Mouse (Mus musculus) cerebellum, postnatal 4 days (tissue): Measurements from ENCODE around the gene Kif3a.
A peak's percentile ranks its signal among the peaks of the same experiment; 100 is the strongest.
"Not testable (repeated sequence)": the region's sequence is repeated elsewhere in the genome, so short reads cannot be mapped to it uniquely, and the experiment has no call there.

Experiments
- DNase-seq, 2 experiments: peaks; one replicate each; pipeline ENCODE4 v3.0.0; 2022; ENCODE audit warnings: low spot score in 2 of 2, mixed read lengths in 1 of 2

Kif3a gene

GRCm38 (mm10) chr11:53543021-53543420 lies 24.2 kb upstream of the Kif3a start:
- no peak for DNase-seq

DNA sequence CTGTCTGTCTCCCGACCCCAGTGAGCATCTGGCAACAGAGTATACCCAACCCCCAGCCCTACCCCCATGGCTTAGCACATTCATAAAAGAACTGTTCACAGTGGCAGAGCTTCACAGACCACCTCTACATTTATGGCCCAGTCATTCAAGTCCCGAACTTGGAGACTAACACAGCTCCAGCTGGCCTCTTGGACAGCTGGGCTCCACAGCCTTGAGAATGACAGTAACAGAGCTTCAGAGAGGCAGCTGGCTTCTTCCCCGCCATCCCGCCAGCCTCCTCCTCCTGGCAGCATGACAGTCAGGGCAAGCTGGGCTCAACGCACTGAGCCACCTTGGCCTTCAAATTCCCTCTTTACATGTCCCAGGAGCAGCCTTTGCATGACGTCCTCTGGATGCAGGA lies 20.9 kb upstream of the Kif3a start:
- DNase-seq = peak in 1 of 2 experiments; percentile 51

DNA sequence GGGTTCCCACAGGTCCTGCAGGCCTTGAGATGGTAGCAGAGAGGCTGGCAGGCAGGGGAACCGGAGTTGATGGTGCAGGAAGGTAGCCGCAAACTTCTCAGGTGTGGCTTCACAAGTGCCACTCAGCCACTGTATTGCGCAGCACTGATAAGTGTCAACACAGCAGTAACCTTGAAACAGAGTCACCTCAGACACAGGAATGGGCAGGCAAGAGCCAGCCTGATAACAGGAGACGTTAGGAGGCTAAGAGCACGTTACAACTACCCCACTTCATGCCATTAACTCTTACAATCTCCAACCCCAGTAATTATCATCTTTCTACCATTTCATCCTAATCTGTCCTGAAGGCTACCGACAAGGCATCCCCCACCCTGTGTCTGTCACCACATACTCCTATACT lies 19.6 kb upstream of the Kif3a start:
- DNase-seq = no peak

GRCm38 (mm10) chr11:53548036-53548605 lies 19.1 kb upstream of the Kif3a start:
- no peak for DNase-seq

DNA sequence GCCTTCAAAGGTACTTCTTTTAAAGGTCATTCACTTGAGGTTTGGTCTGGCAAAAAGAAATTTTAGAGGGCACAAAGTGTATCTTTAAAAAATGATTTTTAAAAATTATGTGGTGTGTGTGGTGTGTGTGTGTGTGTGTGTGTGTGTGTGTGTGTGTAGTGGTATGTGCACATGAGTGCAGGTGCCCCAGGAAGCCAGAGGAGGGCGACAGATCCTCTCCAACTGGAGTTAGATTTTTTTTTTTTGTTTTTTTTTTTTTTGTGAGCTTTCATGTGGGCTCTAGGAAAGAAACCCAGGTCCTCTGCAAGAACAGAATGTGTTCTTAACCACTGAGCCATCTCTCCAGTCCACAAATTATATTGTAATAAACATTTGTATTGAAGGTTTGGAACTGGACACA lies 16.5 kb upstream of the Kif3a start:
- no peak for DNase-seq

DNA sequence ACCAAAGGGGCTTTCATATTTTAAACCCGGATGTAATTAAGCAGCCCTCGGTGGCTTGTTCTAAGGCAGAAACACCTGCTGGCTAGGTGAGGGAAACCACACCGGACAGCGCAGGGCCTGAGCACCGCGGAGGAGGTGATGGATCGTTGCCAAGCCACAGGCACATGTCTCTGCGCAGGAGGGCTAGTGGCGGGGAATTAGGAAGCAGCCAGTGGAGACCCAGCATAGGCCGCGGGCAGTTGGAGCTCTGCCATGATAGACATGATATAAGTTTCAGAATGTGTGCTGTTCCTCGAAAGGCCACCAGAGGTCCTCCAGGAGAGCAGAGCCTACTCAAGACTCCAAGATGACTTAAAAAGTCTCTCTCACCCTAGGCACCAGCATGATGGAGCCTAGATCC lies 15.4 kb upstream of the Kif3a start:
- peak in 1 of 2 experiments; percentile 61 for DNase-seq

DNA sequence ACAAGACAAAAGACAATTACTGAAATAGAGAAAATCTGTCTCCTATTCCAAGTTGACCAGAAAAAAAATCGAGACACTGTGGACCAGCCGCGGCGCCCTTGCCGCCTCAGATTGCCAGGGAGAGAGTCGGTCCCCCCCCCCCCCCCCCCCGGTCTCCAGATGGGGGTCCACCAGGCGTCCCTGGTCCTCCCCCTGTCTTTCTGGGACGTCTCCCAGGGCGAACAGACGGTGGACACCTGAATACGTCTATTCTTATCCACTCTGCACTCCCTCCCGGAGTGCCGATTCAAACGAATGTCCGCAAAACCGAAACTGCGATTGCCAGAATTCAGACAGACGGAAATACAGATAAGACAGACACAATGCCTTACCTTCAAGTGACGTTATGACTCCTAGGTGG lies 10.7 kb upstream of the Kif3a start:
- not testable (repeated sequence) for DNase-seq

GRCm38 (mm10) chr11:53557992-53558391 lies 9.2 kb upstream of the Kif3a start:
- DNase-seq = not testable (repeated sequence)

- not testable (repeated sequence) for DNase-seq
These were observed 7.2 kb upstream of the Kif3a start for GRCm38 (mm10) chr11:53559980-53560379.

- DNase-seq = no peak
These were observed 5.2 kb upstream of the Kif3a start for GRCm38 (mm10) chr11:53561986-53562385.

DNA sequence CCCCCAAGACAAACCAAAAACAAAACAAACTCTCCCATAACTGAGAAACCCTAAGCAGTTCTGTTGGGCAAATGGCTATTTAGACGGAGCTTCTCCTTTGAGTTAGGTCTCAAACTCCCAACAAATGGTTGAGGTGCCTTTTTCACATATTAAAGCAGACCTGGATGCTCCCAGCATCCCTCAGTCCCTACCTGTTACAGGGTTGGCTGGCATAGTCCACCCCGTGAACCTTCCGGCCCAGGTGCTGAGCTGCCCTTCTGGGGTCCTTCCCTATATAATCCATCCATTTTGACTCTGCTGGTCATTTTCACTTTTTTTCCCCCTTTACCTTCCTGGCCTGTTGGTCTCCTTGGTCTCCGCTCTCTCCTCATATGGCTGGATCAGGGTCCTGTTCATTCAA lies 533 bp upstream of the Kif3a start:
- DNase-seq = no peak

- no peak for DNase-seq
These were observed 13.4 kb downstream of the Kif3a start for GRCm38 (mm10) chr11:53580562-53580961.

DNA sequence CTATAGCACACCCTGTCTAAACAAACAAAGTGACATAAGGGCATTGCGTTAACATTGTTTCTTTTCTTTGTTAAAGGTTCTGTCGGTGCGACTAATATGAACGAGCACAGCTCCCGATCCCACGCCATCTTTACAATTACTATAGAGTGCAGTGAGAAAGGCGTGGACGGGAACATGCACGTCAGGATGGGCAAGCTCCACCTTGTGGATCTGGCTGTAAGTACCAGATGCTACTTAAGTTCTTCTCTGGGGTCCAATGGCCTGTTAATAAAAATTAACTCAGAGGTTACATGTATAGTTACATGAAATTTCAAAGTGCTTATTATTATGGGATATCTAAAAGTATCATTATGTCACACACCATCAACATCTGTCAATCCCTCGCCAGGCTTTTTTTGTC lies 16.0 kb downstream of the Kif3a start:
- DNase-seq = no peak

DNA sequence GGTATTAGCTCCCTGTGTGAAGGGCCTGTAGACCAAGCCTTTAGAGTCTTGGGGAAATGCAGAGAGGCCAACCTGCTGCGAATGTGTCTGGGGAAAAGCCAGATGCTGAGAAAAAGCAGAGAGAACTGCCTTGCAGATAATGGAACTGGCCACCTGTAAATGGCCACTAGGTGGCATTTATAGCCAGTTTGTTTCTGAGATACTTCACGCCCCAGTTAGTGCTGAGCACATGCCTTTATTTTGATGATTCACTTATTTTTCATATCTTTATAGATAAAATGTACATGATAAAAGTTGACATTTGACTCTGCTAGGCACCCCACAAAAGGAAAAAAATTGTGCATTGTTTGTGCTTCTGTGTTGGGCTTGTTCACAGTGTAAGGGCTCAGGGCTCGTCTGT lies 17.7 kb downstream of the Kif3a start:
- no peak for DNase-seq

DNA sequence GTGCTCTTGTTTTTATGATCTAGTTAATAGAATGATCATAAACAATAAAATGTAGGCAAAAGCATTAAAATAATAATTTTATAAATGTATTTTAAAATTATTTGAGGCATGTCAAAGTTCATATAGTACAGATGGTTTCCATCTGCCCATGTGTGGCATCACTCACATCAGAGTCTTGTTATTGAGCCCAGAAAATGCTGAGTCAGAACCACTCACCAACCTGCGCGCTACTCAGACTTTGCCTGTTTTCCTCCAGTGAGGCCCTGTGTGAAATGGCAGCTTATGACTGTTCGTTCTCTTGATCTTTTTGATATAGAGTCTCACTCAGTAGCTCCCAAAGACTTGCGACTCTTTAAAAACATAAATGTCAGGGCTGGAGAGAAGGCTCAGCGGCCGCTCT lies 18.3 kb downstream of the Kif3a start:
- no peak for DNase-seq

DNA sequence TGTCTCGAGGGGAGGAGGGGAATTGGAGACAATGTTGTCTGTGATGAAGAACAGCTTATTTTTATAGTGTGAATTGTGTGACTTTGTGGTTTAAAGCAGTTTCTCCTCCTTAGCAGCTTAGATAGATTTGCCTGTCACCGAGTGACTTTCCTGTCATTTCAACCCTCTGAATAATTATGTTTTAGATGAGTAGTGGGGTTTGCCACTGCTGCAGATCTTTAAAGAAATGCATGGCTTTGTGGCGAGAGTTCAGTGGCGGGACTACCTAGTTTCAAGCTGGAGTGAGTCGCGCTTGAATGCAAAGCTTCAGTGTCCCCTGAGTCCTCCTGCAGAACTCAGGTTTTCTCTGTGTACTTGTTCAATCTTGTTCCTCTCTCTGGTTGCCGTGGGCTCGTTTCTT lies 21.1 kb downstream of the Kif3a start:
- no peak for DNase-seq

- peak in 1 of 2 experiments; percentile 53 for DNase-seq
These were observed 23.2 kb downstream of the Kif3a start for GRCm38 (mm10) chr11:53590368-53590768.

DNA sequence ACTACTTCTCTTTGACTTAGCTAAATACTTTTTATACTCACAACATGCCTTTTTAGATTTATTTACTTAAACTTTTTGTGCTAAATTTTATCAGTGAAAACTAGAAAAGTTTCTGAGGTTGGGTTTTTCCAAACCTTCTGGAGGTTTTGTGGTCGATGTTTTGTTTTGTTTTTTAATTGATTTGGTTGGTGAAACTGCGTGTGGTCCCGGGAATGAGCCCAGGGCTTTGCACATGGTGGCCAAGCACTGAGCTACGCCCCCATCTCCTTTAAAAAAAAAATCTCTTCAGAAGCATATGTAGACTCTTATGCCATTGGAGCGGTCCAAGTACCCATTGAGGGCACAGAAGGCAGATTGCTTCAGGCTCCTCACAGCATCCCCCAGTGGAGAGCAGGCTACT lies 23.9 kb downstream of the Kif3a start:
- DNase-seq = no peak

DNA sequence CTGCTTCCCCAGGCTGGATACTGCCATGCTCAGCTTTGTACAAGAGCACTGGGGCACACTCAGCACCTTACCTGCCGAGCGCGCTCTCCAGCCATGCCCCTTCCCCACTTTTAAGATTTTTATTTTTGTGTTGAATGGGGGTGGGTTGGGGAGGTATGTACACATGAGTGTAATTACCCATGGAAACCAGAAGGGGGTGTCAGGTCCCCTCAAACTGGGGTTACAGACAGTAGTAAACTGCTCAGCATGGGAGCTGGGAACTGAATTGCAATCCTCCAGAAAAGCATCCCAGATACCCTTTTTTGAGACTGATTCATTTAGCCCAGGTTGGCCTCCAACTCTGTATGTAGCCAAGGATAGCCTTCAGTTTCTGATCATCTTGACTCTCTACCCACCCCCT lies 37.8 kb downstream of the Kif3a start:
- no peak for DNase-seq

GRCm38 (mm10) chr11:53605609-53606008 lies 38.4 kb downstream of the Kif3a start:
- DNase-seq = no peak

- DNase-seq = no peak
These were observed 42.1 kb downstream of the Kif3a start for GRCm38 (mm10) chr11:53609231-53609630.

GRCm38 (mm10) chr11:53609672-53610071 lies 42.5 kb downstream of the Kif3a start:
- DNase-seq = no peak

DNA sequence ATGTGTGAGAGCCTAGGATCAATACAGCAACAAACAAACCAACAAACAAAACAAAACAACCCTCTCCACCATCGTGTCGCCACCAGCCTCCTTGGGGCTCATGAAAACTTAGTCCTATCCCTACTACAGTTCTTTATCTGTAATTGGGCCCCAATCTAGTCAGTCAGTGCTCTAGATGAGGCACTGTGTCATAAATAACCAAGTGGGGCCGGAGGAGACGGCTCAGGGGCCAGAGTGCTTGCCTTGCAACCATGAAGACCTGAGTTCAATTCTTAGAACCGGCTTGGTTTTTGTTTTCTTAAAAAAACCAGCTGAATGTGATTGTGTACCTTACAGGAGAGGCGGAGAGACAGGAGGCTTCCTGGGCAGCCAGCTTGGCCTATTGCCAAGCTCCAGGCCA lies 48.0 kb downstream of the Kif3a start:
- no peak for DNase-seq

GRCm38 (mm10) chr11:53615575-53615974 lies 48.4 kb downstream of the Kif3a start:
- DNase-seq = no peak
